Mouse (Mus musculus) heart, postnatal 36 days (tissue): Measurements from ENCODE around the gene Obscn. TPM values are rescaled to one million over a fixed set of nuclear protein-coding genes. Genes with fewer than 3 reads are reported as not detected.

Experiments used
- DNase-seq, 2 experiments: peaks; one replicate each; pipeline ENCODE4 v3.0.0; 2021 to 2022
- intact Hi-C: fragments of 180-260 bp; cut with DNase I; formaldehyde crosslinking; loops from one replicate; pipeline ENCODE4 v1.15.1; 2025
- total RNA-seq, 2 experiments: library from RNA; stranded (reverse); gene quantifications; 2 replicates each; pipeline ENCODE4 v1.2.3; 2021

Obscn gene
- total RNA-seq, 2 experiments from 2014 or later, result 725 to 820 TPM

- DNase-seq, result no peak
- intact Hi-C loops, result no loop called here
Measured at GRCm38 (mm10) chr11:58990141-58990540, 146.1 kb downstream of the Obscn start.

GRCm38 (mm10) chr11:58989166-58989565 lies 147.0 kb downstream of the Obscn start:
- intact Hi-C loops, result no loop called here
- no peak for DNase-seq

GRCm38 (mm10) chr11:58985299-58985917 lies 150.8 kb downstream of the Obscn start:
- DNase-seq, result no peak
- intact Hi-C loops, result no loop called here

- intact Hi-C loops, result no loop called here
- DNase-seq, result no peak
Measured at GRCm38 (mm10) chr11:58984657-58985056, 151.5 kb downstream of the Obscn start.

- intact Hi-C loops, result no loop called here
- DNase-seq, result no peak
Measured at GRCm38 (mm10) chr11:58983691-58984341, 152.4 kb downstream of the Obscn start.

- no peak for DNase-seq
- intact Hi-C loops, result no loop called here
Measured at GRCm38 (mm10) chr11:58982471-58983097, 153.6 kb downstream of the Obscn start.

- peak; percentile 69 to 70 for DNase-seq
- intact Hi-C loops, result no loop called here
Measured at GRCm38 (mm10) chr11:58981541-58982447, 154.4 kb downstream of the Obscn start.

- intact Hi-C loops, result no loop called here
- no peak for DNase-seq
Measured at GRCm38 (mm10) chr11:58980381-58980990, 155.7 kb downstream of the Obscn start.

- no peak for DNase-seq
- intact Hi-C loops, result loop anchor here (2.0 to 5.0 kb wide), 2 partner anchors 23 to 132 kb away; partner anchors contain the start of gene Gm12258
Measured at GRCm38 (mm10) chr11:58979661-58980060, 156.5 kb downstream of the Obscn start.

- intact Hi-C loops, result loop anchor here (2.0 to 5.0 kb wide), 2 partner anchors 22 to 132 kb away; partner anchors contain the start of gene Gm12258
- no peak for DNase-seq
Measured at GRCm38 (mm10) chr11:58979183-58979582, 157.0 kb downstream of the Obscn start.

GRCm38 (mm10) chr11:58978706-58979030 lies 157.5 kb downstream of the Obscn start:
- DNase-seq, result no peak
- intact Hi-C loops, result loop anchor here (2.0 to 5.0 kb wide), 2 partner anchors 22 to 131 kb away; partner anchors contain the start of gene Gm12258

- peak; percentile 68 to 74 for DNase-seq
- intact Hi-C loops, result loop anchor here (2.0 to 5.0 kb wide), 2 partner anchors 21 to 131 kb away; partner anchors contain the start of gene Gm12258
Measured at GRCm38 (mm10) chr11:58978027-58978705, 158.0 kb downstream of the Obscn start, which contains the start of gene Trim11. Gene Trim11 (plus strand): TSS chr11:58978093.

- no peak for DNase-seq
- intact Hi-C loops, result loop anchor here (2.0 to 5.0 kb wide), 2 partner anchors 21 to 130 kb away; partner anchors contain the start of gene Gm12258
Measured at GRCm38 (mm10) chr11:58977607-58978026, 158.6 kb downstream of the Obscn start.

- intact Hi-C loops, result loop anchor here (5.0 kb wide), 1 partner anchor 130 kb away; the partner anchor contains the start of gene Gm12258
- DNase-seq, result no peak
Measured at GRCm38 (mm10) chr11:58977150-58977549, 159.1 kb downstream of the Obscn start.

- intact Hi-C loops, result no loop called here
- no peak for DNase-seq
Measured at GRCm38 (mm10) chr11:58974414-58974813, 161.8 kb downstream of the Obscn start.

GRCm38 (mm10) chr11:58971796-58972195 lies 164.4 kb downstream of the Obscn start:
- intact Hi-C loops, result no loop called here
- no peak for DNase-seq

- no peak for DNase-seq
- intact Hi-C loops, result no loop called here
Measured at GRCm38 (mm10) chr11:58970831-58971530, 165.2 kb downstream of the Obscn start.

- DNase-seq, result no peak
- intact Hi-C loops, result loop anchor here (5.0 kb wide), 1 partner anchor 43 kb away; no protein-coding TSS in a partner anchor
Measured at GRCm38 (mm10) chr11:58969659-58970058, 166.5 kb downstream of the Obscn start.

- DNase-seq, result no peak
- intact Hi-C loops, result loop anchor here (5.0 kb wide), 1 partner anchor 43 kb away; no protein-coding TSS in a partner anchor
Measured at GRCm38 (mm10) chr11:58969027-58969426, 167.2 kb downstream of the Obscn start.
